Mouse (Mus musculus) frontal cortex, adult (tissue): ENCODE measurements around the gene Ndufaf2.

Source experiments
- ATAC-seq: cut with Nextera tagmentation; 2 replicates; pipeline ENCODE4 v1.9.2; 2017; ENCODE audit warnings: mild to moderate bottlenecking, moderate library complexity, mixed read lengths; ENCODE audit not compliant: low TSS enrichment

The Ndufaf2 gene

DNA sequence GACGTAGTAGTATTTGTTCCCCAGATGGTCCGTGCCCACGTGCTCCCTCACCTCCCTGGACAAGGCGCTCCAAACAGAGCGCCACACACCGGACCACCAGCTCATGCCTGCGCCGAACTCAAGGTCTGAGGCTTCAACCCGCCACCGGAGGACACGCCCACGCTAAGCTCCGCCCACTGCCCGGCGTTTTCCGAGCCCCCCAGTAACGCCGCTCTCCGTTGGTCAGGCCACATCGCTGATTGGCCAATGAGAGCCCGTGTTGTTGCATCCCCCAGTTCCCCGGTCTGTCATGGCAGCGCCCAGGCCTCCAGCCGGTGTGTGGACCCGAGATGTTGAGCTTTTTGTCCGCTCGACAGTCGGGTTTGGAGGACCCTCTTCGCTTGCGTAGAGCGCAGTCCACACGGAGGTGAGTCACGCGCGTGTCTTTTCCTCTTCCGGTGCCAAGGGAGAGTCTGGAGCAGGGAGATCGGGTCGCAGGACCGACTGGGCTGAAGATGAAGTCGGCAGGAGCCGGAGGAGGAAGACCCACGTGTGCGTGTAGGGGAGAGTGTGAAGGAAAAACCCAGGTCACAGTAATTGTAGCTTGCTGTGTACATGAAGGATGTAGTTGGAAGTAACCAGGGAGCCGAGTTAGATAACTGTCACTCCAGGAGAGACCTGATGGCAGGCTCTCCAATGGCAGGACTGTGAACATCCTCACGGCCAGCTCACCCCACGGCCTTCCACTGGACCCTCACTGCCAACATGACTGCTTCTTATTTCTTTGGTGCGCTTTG is at the start of gene Ndufaf2, which contains the start of gene Ercc8:
Gene Ndufaf2 (minus strand): TSS at position 159 of the 776 bp plus-strand sequence.
Gene Ercc8 (plus strand): TSS at position 267 of the 776 bp plus-strand sequence.
- peak; percentile 98 for ATAC-seq

DNA sequence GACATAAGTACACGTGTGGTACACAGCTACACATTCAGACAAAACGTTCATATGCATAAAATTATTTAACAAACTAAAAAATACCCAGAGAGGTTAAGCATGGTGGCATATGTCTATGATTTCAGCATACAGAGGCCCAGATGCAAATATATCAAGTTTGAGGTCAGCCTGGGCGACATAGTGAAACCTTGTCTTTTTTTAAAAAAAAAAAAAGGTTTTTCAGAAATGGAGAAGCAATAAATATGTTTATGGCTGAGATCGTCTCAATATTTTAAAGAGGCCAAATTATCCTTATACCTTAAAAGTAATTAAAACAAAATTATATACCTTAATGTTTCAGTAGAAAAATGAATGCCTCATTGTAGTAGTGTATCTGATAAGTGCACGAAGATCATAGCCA is 49.7 kb upstream of the Ndufaf2 start:
- no peak for ATAC-seq

DNA sequence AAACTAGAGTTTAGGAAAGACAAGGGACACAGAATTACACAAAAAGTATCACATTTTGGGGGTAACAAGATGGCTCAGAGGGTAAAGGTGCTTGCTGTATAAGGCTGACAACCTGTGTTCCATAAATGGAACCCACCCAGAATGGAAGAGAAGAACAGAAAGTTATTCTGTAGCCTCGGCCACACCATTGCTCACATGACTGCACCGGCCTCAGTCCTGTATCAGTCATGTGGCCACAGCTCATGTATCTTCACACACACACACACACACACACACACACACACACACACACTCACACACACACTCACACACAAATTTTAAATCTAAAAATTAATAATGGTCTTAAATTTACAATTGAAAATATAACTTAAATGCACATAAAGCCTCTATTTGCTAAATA is 49.0 kb upstream of the Ndufaf2 start:
- no peak for ATAC-seq

DNA sequence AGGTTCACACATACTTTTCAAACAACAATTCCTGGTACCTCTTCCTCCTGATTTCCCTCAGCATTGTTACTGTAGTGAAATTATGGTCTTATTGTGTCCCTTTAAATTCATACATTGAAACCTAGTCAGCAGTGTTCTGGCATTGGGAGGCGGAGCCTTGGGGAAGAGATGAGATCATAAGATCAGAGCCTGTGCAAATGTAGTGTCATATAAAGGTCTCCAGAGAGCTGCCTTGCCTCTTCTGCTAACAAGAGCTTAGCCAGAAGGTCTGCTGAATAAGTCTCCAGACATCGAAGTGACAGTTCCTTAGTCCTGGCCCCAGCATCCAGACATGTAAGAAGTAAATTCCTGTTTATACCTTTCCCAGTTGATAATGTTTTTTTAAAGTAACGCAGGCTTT is 46.4 kb upstream of the Ndufaf2 start:
- no peak for ATAC-seq

DNA sequence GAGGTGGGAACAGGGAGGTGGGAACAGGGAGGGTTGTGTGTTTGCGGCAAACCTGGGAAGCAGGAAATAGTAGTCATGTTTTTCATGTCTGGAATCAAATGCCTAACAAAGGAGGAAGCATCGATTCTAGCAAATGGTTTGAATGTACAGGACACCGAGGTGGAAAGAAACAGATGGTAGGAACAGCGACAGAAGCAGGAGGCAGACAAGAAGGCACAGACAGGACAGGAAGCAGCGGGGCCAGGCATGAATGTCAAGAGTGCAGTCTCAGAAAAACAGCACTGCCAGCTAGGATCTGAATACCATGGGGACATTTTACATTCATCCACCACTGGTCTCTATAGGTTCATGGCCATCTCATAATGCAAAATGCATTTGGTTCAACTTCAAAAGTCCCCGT is 37.1 kb upstream of the Ndufaf2 start:
- no peak for ATAC-seq

DNA sequence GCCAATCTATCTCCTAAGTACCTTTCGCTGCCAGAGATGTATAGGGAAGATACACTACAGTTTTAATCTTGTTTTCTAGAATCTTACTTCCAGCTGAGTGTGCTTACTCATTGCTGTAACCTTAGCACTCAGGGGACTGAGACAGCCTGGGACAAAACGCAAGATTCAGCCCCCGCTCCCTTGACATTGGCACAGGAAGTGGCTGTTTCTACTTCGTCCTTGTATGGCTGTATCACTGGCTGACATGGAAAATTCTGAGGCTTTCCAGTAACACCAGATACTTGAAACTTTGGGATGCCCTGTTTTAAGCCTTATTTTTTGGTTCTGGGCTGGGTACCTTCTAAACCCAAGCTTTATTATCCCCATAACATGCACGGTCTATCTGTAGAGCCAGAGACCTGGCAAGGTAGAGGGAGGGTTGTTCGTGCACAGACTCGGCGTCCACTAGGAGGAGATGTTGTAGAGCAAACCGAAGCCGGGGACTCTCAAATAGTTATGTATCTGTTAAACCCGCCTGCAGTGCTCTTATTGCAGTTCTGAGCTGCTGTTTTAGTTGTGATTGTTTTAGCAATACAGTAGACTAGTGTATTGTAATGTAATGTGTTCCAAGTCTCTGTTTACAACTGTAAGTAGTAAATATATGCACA is 32.8 kb upstream of the Ndufaf2 start:
- peak; percentile 99 for ATAC-seq

DNA sequence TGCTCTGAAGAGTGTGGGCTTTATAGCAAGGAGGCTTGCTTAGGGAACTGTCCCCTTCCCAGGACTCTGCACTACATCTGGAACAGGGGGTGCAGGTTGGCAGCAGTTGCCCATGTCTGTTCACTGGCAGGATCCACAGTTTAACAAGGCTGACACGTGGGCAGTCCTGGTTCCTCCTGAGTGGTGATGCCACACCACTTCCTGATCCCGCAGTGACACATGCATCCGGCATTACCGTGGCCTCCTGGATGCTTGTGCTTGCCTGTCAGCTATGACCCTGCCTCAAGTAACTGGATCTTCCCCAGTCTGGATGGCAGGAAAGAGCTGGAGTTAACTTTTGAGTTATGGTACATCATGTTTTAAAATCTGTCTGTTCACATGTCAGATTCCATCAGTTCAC is 29.6 kb upstream of the Ndufaf2 start:
- no peak for ATAC-seq

DNA sequence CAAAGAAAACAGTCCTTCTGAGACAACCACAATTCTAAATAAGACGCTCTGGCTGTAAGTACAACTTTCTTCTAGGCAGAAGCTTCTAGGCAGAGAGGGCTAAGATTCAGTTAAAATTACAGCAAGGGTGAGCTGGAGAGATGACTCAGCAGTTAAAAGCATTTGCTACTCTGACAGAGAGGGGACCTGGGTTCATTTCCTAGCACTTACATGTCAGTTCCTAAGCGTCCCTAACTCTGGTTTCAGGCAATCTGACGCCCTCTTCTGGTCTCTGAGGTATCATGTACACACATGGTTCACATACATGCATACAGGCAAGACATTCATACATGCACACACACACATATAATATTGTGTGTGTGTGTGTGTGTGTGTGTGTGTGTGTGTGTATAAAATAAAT is 27.1 kb upstream of the Ndufaf2 start:
- ATAC-seq, result no peak

DNA sequence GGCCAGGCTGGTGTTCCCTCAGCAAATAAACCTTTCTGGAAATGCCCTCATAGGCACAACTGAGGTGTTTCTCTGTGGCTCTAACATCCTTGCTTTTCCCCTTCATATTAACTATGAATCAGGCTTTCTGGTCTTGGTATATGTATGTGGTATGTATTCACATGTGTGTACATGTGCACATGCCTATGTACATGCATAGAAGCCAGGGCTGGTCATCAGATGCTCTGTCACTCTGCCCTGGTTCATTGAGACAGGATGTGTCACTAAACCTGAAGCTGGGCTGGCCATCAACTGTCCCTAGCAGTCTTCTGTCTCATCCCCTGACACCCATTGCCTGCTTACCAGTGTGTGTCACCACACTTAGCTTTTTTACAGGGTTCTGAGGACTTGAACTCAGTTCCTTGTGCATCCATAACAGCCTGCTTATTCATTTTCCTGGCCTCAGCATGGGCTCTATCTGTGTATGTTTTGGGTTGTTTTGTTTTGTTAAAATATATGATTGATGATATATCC is 26.4 kb upstream of the Ndufaf2 start:
- ATAC-seq, result no peak

DNA sequence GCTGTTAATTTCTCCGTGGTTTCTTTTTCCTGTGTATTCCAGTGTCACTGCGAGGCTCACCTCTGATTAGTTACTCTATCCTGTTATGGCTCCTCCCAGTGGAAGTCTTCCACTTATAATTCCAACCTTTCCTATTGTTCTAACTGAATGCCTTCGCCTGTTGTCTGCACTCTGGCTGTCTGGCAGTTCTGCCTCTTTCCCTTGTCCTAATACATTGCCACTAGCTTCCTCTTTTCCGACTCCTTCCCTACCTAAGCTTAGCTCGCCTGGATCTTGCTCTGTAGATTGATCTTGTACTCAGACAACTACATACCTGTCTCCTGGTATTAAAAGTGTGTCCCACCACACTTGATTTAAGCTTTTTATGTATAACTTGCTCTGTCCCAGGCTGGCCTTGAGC is 22.4 kb upstream of the Ndufaf2 start:
- ATAC-seq, result no peak

DNA sequence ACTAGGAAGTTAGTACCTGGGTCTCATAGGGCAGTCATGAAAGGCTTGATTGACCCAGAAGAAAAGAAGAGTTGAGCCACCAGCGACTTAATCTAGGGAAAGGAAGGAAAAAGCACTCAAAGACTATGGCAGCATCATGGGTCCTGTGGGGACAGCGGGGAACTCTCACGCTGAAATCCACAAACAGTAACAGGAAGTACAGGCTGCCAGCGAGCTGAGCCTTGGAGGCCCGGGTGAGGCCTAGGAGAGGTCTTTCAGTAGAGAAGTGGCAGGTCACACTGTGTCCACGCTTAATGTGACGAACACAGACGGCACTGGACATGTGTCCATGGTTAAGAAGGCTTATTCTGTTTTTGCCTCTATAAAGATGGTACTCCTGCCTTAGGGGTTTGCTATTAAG is 21.2 kb upstream of the Ndufaf2 start:
- no peak for ATAC-seq

DNA sequence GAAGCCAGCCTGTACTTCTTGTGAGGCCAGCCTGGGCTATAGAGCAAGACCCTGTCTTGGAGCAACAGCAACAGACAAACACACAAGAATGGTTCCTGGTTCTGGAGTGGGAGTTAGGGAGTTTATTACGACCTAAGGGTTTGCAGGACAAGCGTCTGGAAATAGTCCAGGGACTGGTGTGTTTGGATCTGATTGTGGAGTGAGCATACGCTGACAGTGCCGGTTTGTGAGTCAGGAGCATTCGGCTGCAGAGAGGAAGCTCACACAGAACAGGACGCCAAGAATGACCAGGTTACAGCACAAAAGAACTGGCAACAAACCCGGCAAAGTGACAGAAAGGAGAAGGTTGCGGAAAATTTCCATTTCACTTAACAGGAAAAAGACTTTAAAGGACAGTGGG is 12.1 kb upstream of the Ndufaf2 start:
- ATAC-seq, result no peak

DNA sequence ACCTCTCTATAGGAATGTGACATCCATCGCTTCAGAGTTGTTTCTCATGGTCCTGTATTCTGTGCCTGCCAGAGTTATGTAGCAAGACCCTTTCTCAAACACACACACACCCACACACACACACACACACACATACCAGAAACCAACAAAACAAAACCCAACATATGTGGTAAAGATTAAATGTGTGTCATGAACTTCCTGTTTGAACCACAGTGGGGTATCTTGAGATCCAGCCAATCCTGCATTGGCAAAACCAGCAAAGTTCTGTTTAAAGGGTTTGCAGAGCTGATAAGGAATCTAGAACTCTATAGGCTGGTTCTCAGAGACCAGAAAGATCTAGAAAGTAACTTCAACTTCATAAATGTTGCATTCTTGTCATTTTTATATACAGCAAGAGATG is 11.6 kb upstream of the Ndufaf2 start:
- ATAC-seq, result no peak

DNA sequence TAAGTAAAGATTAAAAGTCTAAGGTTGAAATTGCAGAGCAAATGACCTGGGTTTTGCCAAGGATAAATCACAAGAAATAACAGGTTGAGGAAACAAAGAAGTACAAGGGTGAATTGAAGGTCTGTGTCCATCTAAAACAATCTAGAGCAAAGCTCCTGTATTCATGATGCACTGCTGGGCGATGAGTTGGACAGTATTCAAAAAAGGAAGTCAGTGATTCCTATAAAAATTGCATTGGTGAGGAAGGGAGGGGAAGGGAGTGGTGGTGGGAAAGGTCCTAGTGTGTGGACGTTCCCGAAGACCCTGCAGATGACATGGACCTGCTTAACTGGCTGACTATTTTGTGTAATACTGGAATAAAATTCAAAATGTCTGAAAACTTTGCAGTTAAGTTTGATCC is 6.2 kb upstream of the Ndufaf2 start:
- ATAC-seq, result no peak

DNA sequence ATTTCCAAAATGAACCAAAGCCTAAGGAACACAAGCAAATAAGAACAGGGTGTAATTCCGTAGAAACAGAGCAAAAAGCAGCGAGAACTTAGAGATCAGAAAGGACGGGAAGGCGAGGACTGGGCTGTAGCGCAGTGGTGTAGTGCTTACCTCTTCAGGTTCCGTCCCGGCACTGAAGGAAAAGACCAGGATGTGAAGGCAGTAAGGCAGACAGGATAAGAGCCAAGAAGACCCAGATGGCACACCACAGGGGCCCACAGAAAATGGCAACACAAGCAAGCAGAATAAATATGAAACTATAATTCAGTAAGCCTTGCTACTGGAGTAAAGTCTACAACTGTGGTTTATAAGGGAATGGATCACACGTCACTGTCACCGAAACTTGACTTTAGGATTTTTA is 5.5 kb upstream of the Ndufaf2 start:
- ATAC-seq, result no peak

DNA sequence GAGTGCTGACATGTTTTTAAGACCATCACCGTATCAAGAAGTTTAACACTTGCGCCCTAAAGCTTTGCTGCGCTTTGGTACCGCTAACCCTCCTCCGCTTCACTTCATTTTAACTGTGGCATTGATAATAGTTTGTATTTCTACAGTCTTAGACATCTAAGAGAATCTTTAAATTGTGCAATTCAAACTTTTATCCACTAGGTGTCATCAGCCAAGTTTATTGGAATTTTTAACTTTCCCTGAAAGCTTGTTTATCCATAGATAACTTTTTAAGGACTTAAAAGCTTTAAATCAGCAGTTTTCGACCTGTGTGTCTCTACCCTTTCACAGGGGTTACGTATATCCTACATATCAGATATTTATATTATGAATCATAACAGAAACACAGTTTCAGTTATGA is 1.5 kb upstream of the Ndufaf2 start:
- no peak for ATAC-seq

DNA sequence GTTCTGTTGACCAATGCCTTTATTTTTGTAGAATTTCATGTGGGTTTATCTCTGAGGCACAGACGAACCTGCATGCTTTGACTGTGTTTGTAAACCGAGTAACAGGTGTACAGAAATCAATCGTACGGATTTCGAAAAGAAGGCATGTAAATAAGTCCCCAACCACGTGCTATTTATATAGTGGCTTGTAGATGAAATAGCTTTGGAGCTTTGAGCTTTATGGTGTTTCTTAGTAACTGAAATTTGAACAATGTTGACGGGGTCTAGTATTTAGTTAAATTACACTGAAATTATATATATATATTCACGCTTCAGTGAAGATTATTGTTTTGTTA is 785 bp upstream of the Ndufaf2 start:
- no peak for ATAC-seq

DNA sequence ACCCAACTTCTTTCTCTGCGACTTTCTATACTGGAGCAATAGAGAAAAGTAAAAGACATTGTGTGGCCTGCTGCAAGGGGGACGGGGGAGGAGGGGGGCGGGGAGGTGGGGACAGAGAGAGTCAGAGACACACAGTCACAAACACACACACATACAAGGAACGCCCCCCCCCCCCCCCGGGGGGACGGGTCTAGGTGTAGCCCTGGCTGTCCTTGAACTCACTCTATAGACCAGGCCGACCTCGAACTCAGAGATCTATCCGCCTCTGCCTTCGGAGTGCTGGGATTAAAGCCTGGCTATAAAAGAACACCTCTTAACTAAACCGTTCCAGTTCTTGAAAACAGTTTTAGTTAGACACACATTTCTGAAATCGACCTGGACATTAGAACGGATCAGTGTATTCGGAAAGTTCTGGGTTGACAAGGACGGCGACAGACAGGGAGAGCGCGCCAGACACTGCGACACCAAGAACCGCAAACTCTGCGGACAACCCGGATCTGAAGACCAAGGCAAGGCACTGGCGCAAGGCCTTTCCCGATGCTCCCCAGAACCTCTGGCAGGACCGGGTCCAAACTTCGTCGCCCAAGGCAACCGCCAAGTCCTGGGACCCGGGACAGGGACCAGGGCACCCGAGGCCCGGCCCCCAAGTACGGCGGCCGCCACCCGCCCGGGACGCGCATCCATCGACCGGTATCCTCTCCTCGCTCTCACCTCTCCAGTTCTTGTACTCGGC is 525 bp downstream of the Ndufaf2 start:
- peak; percentile 55 for ATAC-seq

DNA sequence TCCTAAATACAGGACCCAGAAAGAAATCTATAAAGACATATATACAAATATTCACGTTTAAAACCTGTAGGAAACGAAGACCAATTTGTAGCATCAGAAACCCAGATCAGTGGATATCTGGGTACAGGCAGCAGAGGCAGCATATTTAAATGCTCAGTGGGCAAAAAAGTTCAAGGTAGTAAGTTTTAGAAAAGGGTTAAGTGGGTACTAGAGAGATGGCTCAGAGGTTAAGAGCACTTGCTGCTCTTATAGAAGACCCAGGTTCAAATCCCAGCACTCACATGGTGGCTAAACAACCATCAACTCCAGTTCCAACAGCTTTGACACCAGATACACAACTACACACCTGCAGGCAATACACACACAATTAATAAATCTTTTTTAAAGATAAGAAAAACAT is 1.3 kb downstream of the Ndufaf2 start:
- no peak for ATAC-seq

DNA sequence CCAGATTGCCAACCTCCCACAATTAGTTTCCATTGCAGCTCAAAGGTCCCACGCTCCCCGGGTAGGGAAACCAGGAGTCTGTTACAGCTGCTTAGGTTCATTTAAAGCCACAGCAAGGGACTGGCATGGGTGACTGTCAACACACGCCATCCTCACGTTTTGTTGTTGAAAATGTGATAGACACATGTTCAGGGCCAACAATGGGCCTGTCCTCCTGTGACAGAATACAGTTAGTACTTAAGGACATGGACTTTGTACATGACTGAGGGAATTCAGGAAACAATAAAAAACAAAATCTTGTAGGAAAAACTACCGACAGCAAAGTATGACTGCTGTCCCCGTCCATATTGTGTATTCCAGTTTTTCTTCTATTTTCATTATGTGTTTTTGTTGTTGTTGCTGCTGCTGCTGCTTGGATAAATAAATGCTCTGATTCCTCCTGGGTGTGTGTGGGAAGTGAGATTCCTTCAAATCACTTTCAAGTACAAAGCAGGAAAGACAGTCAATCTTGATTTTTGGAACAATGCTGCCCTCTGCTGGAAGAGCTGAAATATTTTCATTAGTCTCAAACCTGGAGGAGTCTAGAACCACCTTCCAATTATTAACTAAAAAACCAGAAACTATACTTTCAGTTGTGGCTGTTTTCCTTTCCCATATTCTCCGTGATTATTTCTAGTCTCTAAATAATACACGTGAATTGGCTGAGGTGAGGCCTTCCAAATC is 5.6 kb downstream of the Ndufaf2 start:
- ATAC-seq, result peak; percentile 87

DNA sequence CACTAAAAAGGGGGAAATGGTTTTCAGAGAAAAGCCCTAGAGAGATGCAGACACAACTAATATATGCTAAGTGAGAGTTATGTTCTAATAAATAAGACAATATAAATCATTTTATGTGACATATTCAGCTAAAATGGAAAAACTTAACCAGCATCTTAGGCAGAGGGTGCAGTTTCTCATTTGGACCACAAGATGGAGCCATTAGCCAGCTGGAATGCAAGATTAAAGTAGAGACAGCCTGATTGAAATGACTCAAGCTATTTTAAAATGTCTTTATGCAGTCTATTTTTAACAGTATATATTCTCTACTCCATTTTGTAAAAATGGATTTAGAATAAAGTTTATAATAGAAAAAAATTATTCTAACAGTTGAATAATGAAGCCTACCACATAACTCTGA is 6.6 kb downstream of the Ndufaf2 start:
- ATAC-seq, result no peak

DNA sequence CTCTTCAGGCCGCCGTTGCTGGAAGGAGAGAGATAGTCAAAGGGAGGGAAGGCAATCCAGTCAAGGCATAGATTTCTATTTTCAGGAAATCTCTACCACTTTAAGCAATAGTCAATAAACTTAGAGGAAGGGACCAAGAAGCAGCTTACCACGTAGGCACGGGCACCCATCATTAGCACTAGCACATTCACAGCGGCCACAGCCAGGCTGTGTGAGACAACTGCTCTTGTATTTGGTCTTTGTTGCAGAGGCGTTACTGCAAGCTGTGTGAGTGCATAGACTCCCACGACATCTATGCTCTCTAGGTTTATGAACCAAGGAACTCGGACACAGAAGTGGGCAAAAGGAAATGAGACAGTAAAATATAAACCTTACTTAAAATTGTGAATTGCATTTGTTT is 14.3 kb downstream of the Ndufaf2 start:
- ATAC-seq, result 0 out of 2 replicates have a peak, but pooled peaks have one; percentile 56
